Mouse (Mus musculus) embryo, embryonic 10.5 days (tissue): Measurements from ENCODE around the gene Crybb1.
A peak's percentile ranks its signal among the peaks of the same experiment; 100 is the strongest.

ENCODE experiments used
- DNase-seq: peaks from one replicate; pipeline ENCODE4 v3.0.0-alpha.2; 2015; ENCODE audit warnings: low spot score

Gene Crybb1

GRCm38 (mm10) chr5:112255426-112255825, at the start of gene Crybb1:
Crybb1 (plus strand) TSS chr5:112255815.
- no peak for DNase-seq

GRCm38 (mm10) chr5:112206543-112207255, 48.9 kb upstream of the Crybb1 start:
- no peak for DNase-seq

- DNase-seq: no peak
Observed at GRCm38 (mm10) chr5:112208321-112208720, 47.3 kb upstream of the Crybb1 start.

- peak; percentile 83 for DNase-seq
Observed at GRCm38 (mm10) chr5:112210104-112210503, 45.5 kb upstream of the Crybb1 start.

- no peak for DNase-seq
Observed at GRCm38 (mm10) chr5:112211911-112212310, 43.7 kb upstream of the Crybb1 start.

GRCm38 (mm10) chr5:112212711-112213264, 42.8 kb upstream of the Crybb1 start:
- no peak for DNase-seq

- peak; percentile 80 for DNase-seq
Observed at GRCm38 (mm10) chr5:112213331-112214240, 42.0 kb upstream of the Crybb1 start.

- DNase-seq: peak; percentile 89
Observed at GRCm38 (mm10) chr5:112214419-112214818, 41.2 kb upstream of the Crybb1 start.

- DNase-seq: peak; percentile 57
Observed at GRCm38 (mm10) chr5:112215291-112215751, 40.3 kb upstream of the Crybb1 start.

- DNase-seq: peak; percentile 68
Observed at GRCm38 (mm10) chr5:112215801-112216251, 39.8 kb upstream of the Crybb1 start.

GRCm38 (mm10) chr5:112216335-112216734, 39.3 kb upstream of the Crybb1 start:
- no peak for DNase-seq

GRCm38 (mm10) chr5:112217031-112217430, 38.6 kb upstream of the Crybb1 start:
- DNase-seq: peak; percentile 46

- no peak for DNase-seq
Observed at GRCm38 (mm10) chr5:112218679-112219078, 36.9 kb upstream of the Crybb1 start.

GRCm38 (mm10) chr5:112219398-112219797, 36.2 kb upstream of the Crybb1 start:
- no peak for DNase-seq

GRCm38 (mm10) chr5:112220203-112220602, 35.4 kb upstream of the Crybb1 start:
- no peak for DNase-seq

GRCm38 (mm10) chr5:112225591-112225990, 30.0 kb upstream of the Crybb1 start:
- DNase-seq: peak; percentile 53

- peak; percentile 33 for DNase-seq
Observed at GRCm38 (mm10) chr5:112227354-112227753, 28.3 kb upstream of the Crybb1 start.

- DNase-seq: no peak
Observed at GRCm38 (mm10) chr5:112227898-112228239, 27.7 kb upstream of the Crybb1 start.

GRCm38 (mm10) chr5:112228240-112229076, 27.2 kb upstream of the Crybb1 start:
- peak; percentile 78 for DNase-seq

GRCm38 (mm10) chr5:112235806-112236205, 19.8 kb upstream of the Crybb1 start:
- DNase-seq: peak; percentile 27

- DNase-seq: no peak
Observed at GRCm38 (mm10) chr5:112236631-112237030, 19.0 kb upstream of the Crybb1 start.

- DNase-seq: peak; percentile 84
Observed at GRCm38 (mm10) chr5:112237439-112237838, 18.2 kb upstream of the Crybb1 start.
